Mouse (Mus musculus) CH12.LX (cell line): Measurements from ENCODE around the gene Vmn2r93.

Source experiments
- CTCF ChIP-seq, 2 experiments: IDR thresholded peaks in 1 of 2; conservative IDR thresholded peaks in 1 of 2; 2 replicates each; pipeline ENCODE4 v1.5.1; 2011 to 2012; ENCODE audit warnings: low read depth in 2 of 2, low read length in 2 of 2, improper control_type of control experiment in 1 of 2, inconsistent platforms in 1 of 2, mild to moderate bottlenecking in 1 of 2, moderate library complexity in 1 of 2
- EP300 ChIP-seq: IDR thresholded peaks from 2 replicates; pipeline ENCODE4 v1.6.1; 2011; ENCODE audit warnings: low read length, improper control_type of control experiment
- ETS1 ChIP-seq: conservative IDR thresholded peaks from 2 replicates; pipeline ENCODE4 v1.6.1; 2012; ENCODE audit warnings: low read depth, mild to moderate bottlenecking, inconsistent platforms, low read length, improper control_type of control experiment, moderate library complexity
- GABPA ChIP-seq: IDR thresholded peaks from 2 replicates; pipeline ENCODE4 v1.6.1; 2012; ENCODE audit warnings: low read depth, low read length, improper control_type of control experiment, inconsistent platforms; ENCODE audit not compliant: insufficient replicate concordance
- MYC ChIP-seq: IDR thresholded peaks from 2 replicates; pipeline ENCODE4 v1.6.1; 2011; ENCODE audit warnings: low read depth, mild to moderate bottlenecking, improper control_type of control experiment, low read length
- SIN3A ChIP-seq: IDR thresholded peaks from 2 replicates; pipeline ENCODE4 v1.6.1; 2012; ENCODE audit warnings: low read length, improper control_type of control experiment, inconsistent platforms
- TBP ChIP-seq: conservative IDR thresholded peaks from 2 replicates; pipeline ENCODE4 v1.6.1; 2011; ENCODE audit warnings: low read depth, low read length, improper control_type of control experiment
- USF1 ChIP-seq: IDR thresholded peaks from 2 replicates; pipeline ENCODE4 v1.6.1; 2014; ENCODE audit warnings: low read depth, mild to moderate bottlenecking, inconsistent platforms, low read length, improper control_type of control experiment

DNA sequence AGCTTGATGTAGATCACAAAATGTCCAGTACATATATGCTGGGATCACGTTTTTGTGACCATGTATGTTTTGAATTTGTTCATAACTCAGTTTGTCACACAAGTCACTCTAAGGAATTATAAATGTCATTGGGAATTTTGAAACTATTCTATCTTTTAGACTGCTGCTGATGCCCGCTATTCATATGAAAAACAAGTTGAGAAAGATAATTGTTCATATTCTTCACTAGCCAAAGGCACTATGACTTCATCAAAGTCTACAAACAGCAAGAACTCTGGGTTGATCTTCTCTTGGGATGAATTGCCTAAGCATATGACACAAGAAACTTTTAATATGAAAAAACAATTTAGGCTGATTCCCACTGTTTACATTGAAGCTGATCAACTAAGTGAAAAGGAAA is 20.2 kb upstream of the Vmn2r93 start, which contains the start of gene Vmn2r94:
- no peak for TF ChIP-seq MYC
- TF ChIP-seq ETS1: no peak
- TF ChIP-seq USF1: no peak
- TF ChIP-seq EP300: no peak
- no peak for TF ChIP-seq GABPA
- no peak for TF ChIP-seq CTCF (conservative IDR thresholded peaks at IDR 0.05 in 1 of 2, IDR thresholded peaks at IDR 0.05 in 1 of 2; ENCODE audit: low read depth in 2 of 2, low read length in 2 of 2)
- no peak for TF ChIP-seq SIN3A
- TF ChIP-seq TBP: no peak
